Mouse (Mus musculus) gastrocnemius, adult 2 months (tissue): ENCODE measurements around the gene Pnpla8. TPM values are rescaled to one million over a fixed set of nuclear protein-coding genes. Genes with fewer than 3 reads are reported as not detected.
"Not testable (repeated sequence)": the region's sequence is repeated elsewhere in the genome, so short reads cannot be mapped to it uniquely, and the experiment has no call there.

Source experiments
- DNase-seq: peaks from one replicate; pipeline ENCODE4 v3.0.0; 2022
- H3K27ac ChIP-seq: fragments of 200-600 bp; 2 replicates; pipeline ENCODE4 v1.8.1; 2022; ENCODE audit warnings: mild to moderate bottlenecking
- H3K4me3 ChIP-seq: fragments of 200-600 bp; 2 replicates; pipeline ENCODE4 v1.8.1; 2022; ENCODE audit warnings: mild to moderate bottlenecking, moderate library complexity
- CTCF ChIP-seq: fragments of 200-600 bp; IDR thresholded peaks from 2 replicates; pipeline ENCODE4 v1.8.1; 2022; ENCODE audit warnings: antibody characterized with exemption, mild to moderate bottlenecking, moderate library complexity
- intact Hi-C: fragments of 180-260 bp; cut with DNase I; formaldehyde crosslinking; loops from one replicate; pipeline ENCODE4 v1.15.1; 2025
- long read RNA-seq, 2 experiments: library from polyadenylated mRNA; stranded (forward); transcript quantifications; one replicate each; pipeline ENCODE4 v2.0.0; 2021
- total RNA-seq, 2 experiments: library from RNA; stranded (reverse); gene quantifications; 2 replicates each; pipeline ENCODE4 v1.2.3; 2021

Gene Pnpla8
- total RNA-seq, result 100 to 1,000 TPM; 138 to 172 TPM
- long read RNA-seq, experiment 1, full-length matches to known transcripts, result 244 of 298 reads
- long read RNA-seq, experiment 1, partial matches to known transcripts, result 11 of 298 reads
- long read RNA-seq, experiment 1, other reads (novel, unspliced or antisense), result 43 of 298 reads
- long read RNA-seq, experiment 2, full-length matches to known transcripts, result 301 of 395 reads
- long read RNA-seq, experiment 2, partial matches to known transcripts, result 23 of 395 reads
- long read RNA-seq, experiment 2, other reads (novel, unspliced or antisense), result 71 of 395 reads

GRCm38 (mm10) chr12:44221070-44221469, at the start of gene Pnpla8:
TSS of gene Pnpla8 (plus strand) at chr12:44221370.
- Histone ChIP-seq H3K4me3 (peak within 1 kb of the TSS; percentile 86), H3K27ac (peak within 1 kb of the TSS; percentile 75)
- intact Hi-C loops, DNase-seq: not testable (repeated sequence)

DNA sequence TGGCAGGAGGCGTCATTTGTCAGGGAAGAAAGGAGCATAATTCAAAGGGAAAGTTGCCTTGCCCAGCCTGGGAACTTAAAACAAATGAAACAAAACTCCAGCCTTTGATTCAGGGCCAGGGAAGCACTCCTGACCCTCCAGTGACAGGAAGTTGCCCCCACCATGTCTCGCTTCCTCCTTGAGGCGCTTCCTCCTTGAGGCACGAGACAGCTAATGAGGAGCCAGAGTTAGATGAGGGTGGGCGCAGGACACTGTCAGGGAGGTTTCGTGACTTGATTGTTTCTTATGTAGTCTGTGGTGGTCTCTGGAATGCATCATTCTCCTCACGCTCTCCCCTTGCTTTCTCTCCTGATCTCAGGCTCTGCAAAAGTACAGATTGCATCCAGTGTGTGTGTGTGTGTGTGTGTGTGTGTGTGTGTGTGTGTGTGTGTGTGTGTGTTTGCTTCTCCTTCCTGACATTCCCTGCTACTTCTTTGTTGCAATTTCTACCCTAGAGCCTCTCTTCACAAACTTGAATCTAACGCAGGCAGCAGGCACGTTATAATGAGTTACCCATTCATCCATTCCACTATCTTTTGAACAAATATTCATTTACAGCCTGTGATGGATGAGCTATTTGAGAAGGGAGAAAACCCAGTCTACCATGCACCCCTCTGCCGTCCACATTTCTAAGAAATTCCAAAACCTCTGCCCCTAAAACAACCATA, 44.7 kb upstream of the Pnpla8 start:
- intact Hi-C loops, result no loop called here
- 0 out of 2 replicates have a peak overlapping the region, but pooled peaks have one; percentile 7 for H3K4me3 ChIP-seq
- DNase-seq, result no peak

GRCm38 (mm10) chr12:44177038-44177355, 44.2 kb upstream of the Pnpla8 start:
- Histone ChIP-seq H3K27ac (no peak overlapping the region), H3K4me3 (no peak overlapping the region)
- TF ChIP-seq CTCF, result no peak
- DNase-seq, result no peak
- intact Hi-C loops, result no loop called here

More for the DNA sequence above, 44.7 kb upstream of the Pnpla8 start:
- H3K27ac ChIP-seq, result no peak overlapping the region
- no peak for TF ChIP-seq CTCF

DNA sequence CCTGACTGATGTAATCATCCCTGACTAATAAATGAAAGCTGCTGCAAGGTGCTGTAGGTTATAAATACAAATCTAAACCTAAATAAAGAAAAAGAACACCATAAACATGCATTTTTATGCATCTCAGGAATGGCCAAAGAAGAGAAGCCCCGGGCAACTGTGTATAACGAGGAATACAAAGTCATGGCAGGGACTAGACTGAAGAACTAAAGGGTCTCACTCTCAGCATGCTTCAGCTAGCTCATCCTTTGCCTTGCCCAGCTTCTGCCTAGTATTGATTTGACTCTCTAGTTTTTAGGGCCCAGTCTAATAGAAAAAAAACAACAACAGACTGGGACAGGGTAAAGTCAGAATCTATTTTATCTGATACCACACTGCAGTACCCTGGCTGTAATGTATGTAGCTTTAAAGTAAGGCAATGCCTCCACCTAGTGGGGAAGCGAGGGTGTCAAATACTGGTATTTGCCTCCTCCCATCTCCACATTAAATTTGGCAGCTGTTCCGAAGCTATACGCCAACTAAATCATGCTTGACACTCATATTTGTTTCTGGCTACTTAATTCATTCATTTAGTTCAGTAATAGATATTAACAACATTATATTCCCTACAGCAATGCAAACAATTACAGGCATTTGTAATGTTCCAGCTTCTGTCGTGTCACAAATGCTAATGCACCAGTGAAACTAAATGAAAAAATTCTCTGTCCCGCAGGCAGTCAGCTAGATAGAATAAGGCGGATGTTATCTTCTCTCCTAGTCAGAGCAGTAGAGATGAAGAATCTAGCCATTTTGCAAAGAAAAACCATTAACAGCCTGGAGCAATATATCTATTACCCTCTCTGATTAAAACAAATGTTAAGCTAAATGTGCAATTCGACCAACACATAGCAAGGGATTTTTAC, 39.8 kb upstream of the Pnpla8 start:
- intact Hi-C loops, result no loop called here
- H3K27ac ChIP-seq, result no peak overlapping the region
- DNase-seq, result no peak
- peak; percentile 54 for TF ChIP-seq CTCF
- H3K4me3 ChIP-seq, result no peak overlapping the region

GRCm38 (mm10) chr12:44197873-44198525, 23.2 kb upstream of the Pnpla8 start:
- TF ChIP-seq CTCF, result no peak

GRCm38 (mm10) chr12:44209141-44209823, 11.9 kb upstream of the Pnpla8 start:
- peak; percentile 60 for DNase-seq
- peak overlapping the region; percentile 98 for H3K27ac ChIP-seq
- TF ChIP-seq CTCF, result peak; percentile 21; the same call in 1 of the 2 replicates

More at GRCm38 (mm10) chr12:44197873-44198525, 23.2 kb upstream of the Pnpla8 start:
- Histone ChIP-seq H3K27ac (no peak overlapping the region), H3K4me3 (no peak overlapping the region)
- no peak for DNase-seq
- intact Hi-C loops, result no loop called here

GRCm38 (mm10) chr12:44209824-44210752, 11.1 kb upstream of the Pnpla8 start, which contains the start of gene Dnajb9:
TSS of gene Dnajb9 (minus strand) at chr12:44210326.
- Histone ChIP-seq H3K4me3 (peak within 1 kb of the TSS; percentile 92), H3K27ac (peak within 1 kb of the TSS; percentile 98)
- peak; percentile 90 for TF ChIP-seq CTCF
- DNase-seq, result peak; percentile 100
- intact Hi-C loops, result loop anchor here (1.0 kb wide), 1 partner anchor 59 kb away; no protein-coding TSS in a partner anchor

More at GRCm38 (mm10) chr12:44209141-44209823, 11.9 kb upstream of the Pnpla8 start:
- intact Hi-C loops, result no loop called here
- H3K4me3 ChIP-seq, result peak overlapping the region; percentile 92

DNA sequence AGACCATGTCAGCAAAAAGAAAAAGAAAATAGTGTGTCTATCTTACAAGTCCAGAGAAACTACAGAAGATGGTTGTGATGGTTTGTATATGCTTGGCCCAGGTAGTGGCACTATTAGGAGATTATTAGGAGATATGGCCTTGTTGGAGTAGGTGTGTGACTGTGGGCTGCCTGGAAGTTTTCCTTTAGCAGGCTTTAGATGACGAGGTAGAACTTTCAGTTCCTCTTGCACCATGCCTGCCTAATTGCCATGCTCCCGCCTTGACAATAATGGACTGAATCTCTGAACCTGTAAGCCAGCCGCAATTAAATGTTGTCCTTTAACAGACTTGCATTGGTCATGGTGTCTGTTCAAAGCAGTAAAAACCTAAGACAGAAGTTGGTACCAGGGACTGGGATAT, 9.6 kb upstream of the Pnpla8 start:
- Histone ChIP-seq H3K4me3 (no peak overlapping the region), H3K27ac (no peak overlapping the region)
- no peak for DNase-seq
- no peak for TF ChIP-seq CTCF
- intact Hi-C loops, result no loop called here

DNA sequence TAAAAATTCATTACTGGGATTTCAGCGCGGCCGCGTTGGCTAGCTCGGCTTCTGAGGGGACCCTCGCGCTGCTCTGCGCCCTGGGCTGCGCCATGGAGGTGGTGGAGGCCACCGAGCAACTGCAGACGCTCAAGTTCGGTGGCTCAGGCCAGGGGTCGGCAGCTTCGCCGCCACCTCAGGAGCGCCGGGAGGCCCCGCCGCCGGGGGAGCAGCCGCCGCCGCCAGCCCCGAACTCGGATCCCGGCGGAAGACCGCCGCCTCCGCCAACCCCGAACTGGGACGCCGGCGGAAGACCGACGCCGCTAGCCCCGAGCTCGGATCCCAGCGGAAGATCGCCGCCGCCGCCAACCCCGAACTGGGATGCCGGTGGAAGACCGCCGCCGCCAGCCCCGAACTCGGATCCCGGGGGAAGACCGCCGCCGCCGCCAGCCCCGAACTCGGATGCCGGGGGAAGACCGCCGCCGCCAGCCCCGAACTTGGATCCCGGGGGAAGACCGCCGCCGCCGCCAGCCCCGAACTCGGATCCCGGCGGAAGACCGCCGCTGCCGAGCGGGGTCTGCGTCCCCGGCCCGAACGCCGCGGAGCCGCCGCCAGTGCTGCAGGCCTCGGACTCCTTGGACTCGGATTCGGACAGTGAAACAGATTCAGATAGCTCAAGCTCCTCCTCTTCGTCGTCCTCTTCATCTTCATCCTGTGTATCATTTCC, 634 bp downstream of the Pnpla8 start:
- Histone ChIP-seq H3K27ac (peak overlapping the region; percentile 75), H3K4me3 (peak overlapping the region; percentile 86)
- intact Hi-C loops, result no loop called here
- no peak for TF ChIP-seq CTCF
- peak; percentile 49 for DNase-seq

GRCm38 (mm10) chr12:44223044-44223443, 1.9 kb downstream of the Pnpla8 start:
- Histone ChIP-seq H3K27ac (no peak overlapping the region), H3K4me3 (no peak overlapping the region)
- TF ChIP-seq CTCF, result no peak
- DNase-seq, result no peak
- intact Hi-C loops, result no loop called here
